Mouse (Mus musculus): ENCODE results near the gene Tex22.

DNA sequence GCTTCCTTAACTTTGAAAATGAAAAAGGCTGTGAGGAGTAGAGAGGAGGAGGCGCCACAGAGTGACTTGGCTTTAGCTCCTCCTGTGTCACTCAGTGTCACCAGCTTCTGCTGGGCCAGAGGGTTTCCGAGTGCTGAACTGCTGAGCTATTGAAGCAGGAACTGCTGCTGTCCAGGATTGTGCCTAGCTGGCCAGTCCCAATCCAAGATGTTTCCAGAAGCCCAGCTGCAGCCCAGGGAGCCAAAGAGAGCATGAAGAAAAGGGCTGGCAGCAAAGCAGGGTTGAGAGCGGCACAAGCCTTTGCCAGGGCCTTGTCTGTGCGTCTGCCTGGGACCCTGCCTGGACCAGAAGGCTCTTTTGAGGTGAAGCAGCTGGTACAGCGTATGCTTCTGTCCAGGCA, 26.2 kb upstream of the Tex22 start:
- no peak for TF ChIP-seq CTCF (IDR thresholded peaks at IDR 0.05; ENCODE audit: low read depth, low read length)
- TF ChIP-seq POLR2A (IDR thresholded peaks at IDR 0.05; ENCODE audit: insufficient read depth, low read length), result no peak
- TF ChIP-seq EP300 (IDR thresholded peaks at IDR 0.05; ENCODE audit: insufficient read depth, low read depth, low read length), result no peak
